Mouse (Mus musculus): Measurements from ENCODE around the gene Ccdc12.

DNA sequence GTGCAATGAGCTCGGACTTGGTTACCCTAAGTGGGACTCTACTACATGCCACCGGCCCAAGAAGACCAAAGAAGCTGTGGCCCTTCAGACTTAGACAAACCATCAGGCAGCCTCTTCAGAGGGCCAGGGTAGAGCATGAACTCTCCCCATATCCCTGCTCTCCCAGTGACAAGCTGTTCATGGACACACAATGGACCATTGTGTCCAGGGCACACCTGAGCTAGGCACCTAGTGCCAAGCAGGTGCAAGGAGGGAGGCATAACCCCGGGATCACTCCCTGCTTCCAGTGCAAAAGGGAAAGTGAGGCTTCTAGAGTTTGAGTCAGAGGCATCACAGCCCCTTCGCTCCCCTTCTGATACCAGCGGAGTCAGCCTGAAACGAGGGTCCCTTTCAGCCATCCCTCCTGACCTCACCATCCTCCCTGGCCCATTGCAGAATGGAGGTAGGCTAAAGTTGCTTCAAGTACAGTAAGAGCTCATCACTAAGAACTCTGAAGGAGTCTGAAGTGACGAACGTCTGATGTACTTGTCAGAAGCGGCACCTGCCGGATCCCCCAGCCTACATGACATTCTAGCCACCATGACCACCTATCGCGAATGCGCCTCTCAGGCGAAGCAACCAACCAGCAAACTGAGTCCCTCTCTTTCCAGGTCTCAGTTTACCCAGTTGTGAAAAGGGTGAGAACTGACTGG, 3.2 kb upstream of the Ccdc12 start:
- TF ChIP-seq GATA1 (IDR thresholded peaks at IDR 0.05; ENCODE audit: low read length) (no peak), TAL1 (IDR thresholded peaks at IDR 0.05; ENCODE audit: low read length) (no peak)

Data from erythroblast, embryonic 14.5 days (primary cell).